Mouse (Mus musculus): ENCODE measurements around the gene Gnat2.

Gnat2 gene

GRCm38 (mm10) chr3:108117465-108117864 is 24.9 kb downstream of the Gnat2 start:
- no peak for DNase-seq (ENCODE audit: low read depth)

- no peak for DNase-seq (ENCODE audit: low read depth)
Observed at GRCm38 (mm10) chr3:108121101-108121500, 28.5 kb downstream of the Gnat2 start.

- no peak for DNase-seq (ENCODE audit: low read depth)
Observed at GRCm38 (mm10) chr3:108123242-108123641, 30.7 kb downstream of the Gnat2 start.

- DNase-seq (ENCODE audit: low read depth) = no peak
Observed at GRCm38 (mm10) chr3:108124131-108124530, 31.5 kb downstream of the Gnat2 start.

GRCm38 (mm10) chr3:108126327-108126726 is 33.7 kb downstream of the Gnat2 start:
- no peak for DNase-seq (ENCODE audit: low read depth)

GRCm38 (mm10) chr3:108128520-108128919 is 35.9 kb downstream of the Gnat2 start:
- DNase-seq (ENCODE audit: low read depth) = no peak

GRCm38 (mm10) chr3:108129367-108129766 is 36.8 kb downstream of the Gnat2 start:
- no peak for DNase-seq (ENCODE audit: low read depth)

- DNase-seq (ENCODE audit: low read depth) = no peak
Observed at GRCm38 (mm10) chr3:108129804-108130203, 37.2 kb downstream of the Gnat2 start.

- DNase-seq (ENCODE audit: low read depth) = no peak
Observed at GRCm38 (mm10) chr3:108131216-108131615, 38.6 kb downstream of the Gnat2 start.

- no peak for DNase-seq (ENCODE audit: low read depth)
Observed at GRCm38 (mm10) chr3:108131821-108132220, 39.2 kb downstream of the Gnat2 start.

- DNase-seq (ENCODE audit: low read depth) = no peak
Observed at GRCm38 (mm10) chr3:108132484-108132883, 39.9 kb downstream of the Gnat2 start.

GRCm38 (mm10) chr3:108134701-108135100 is 42.1 kb downstream of the Gnat2 start:
- no peak for DNase-seq (ENCODE audit: low read depth)

GRCm38 (mm10) chr3:108139113-108139512 is 46.5 kb downstream of the Gnat2 start:
- no peak for DNase-seq (ENCODE audit: low read depth)

GRCm38 (mm10) chr3:108140786-108141185 is 48.2 kb downstream of the Gnat2 start:
- DNase-seq (ENCODE audit: low read depth) = no peak

- peak; percentile 93 for DNase-seq (ENCODE audit: low read depth)
Observed at GRCm38 (mm10) chr3:108145534-108146445, 53.2 kb downstream of the Gnat2 start, which contains the start of gene Gnai3. Gene Gnai3 (minus strand): TSS chr3:108146146.

GRCm38 (mm10) chr3:108146671-108147070 is 54.1 kb downstream of the Gnat2 start:
- DNase-seq (ENCODE audit: low read depth) = no peak

- peak; percentile 96 for DNase-seq (ENCODE audit: low read depth)
Observed at GRCm38 (mm10) chr3:108147386-108148235, 55.0 kb downstream of the Gnat2 start.
